Mouse (Mus musculus) hematopoietic stem cell, adult 5-6 weeks (primary cell): ENCODE measurements around the gene Arhgap10. TPM values are rescaled to one million over a fixed set of nuclear protein-coding genes. Genes with fewer than 3 reads are reported as not detected.

Source experiments
- ATAC-seq, 2 experiments: fragments of 125-278 bp in 1 of 2; replicated peaks in 1 of 2; 2 replicates each; pipeline ENCODE4 v1.8.0; 2016 to 2017; ENCODE audit warnings: inconsistent platforms in 2 of 2, mild to moderate bottlenecking in 2 of 2, moderate number of reproducible peaks in 2 of 2, low read depth in 1 of 2, moderate TSS enrichment in 1 of 2; ENCODE audit not compliant: low FRiP score in 2 of 2, poor library complexity in 2 of 2, severe bottlenecking in 2 of 2, insufficient read depth in 1 of 2, low TSS enrichment in 1 of 2
- total RNA-seq: library from RNA; stranded (forward); fragments of 172-1452, 232-1000 nt; gene quantifications from 2 replicates; pipeline ENCODE4 v1.2.3, GENCODE M21; 2017

Gene Arhgap10
- total RNA-seq, 1 experiment from 2014 or later, result 14.6 TPM

DNA sequence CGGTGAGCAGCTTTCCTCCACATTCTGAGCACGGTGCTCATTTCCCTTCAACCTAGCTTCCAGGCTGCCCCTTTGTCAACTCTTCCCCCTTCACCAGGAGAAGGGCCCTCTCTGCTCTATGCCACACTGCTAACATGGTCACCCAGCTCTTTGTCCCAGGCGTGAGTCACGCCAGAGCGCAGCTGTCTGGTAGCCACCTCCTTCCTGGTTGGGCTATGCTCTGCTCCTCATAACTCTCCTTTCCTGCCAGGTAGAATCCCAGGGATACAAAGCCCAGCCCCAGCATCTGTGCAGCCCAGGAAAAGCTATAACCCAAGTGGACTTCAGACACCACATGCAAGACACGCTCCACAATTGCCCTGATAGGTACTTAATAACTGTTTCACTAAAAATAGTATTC is 256.5 kb downstream of the Arhgap10 start:
- no peak for ATAC-seq

DNA sequence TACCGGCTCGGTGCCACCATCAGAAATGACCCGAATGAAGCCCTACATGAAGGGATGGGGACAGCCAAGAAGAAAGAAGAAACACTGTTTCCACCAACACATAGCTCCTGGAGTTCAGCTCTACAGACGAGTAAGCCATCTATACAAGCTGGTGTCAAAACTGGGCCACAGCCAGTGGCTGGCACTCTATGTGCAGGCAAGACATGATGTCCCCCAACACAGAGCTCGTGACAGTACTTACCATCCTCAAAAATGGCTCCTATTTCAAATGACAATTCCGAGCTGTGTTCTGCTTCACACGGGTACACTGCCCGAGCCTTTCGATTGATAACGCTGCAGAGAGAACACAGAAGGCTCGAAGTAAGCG is 260.7 kb downstream of the Arhgap10 start:
- no peak for ATAC-seq

GRCm38 (mm10) chr8:77256450-77257084 is 261.2 kb downstream of the Arhgap10 start:
- ATAC-seq, result no peak

DNA sequence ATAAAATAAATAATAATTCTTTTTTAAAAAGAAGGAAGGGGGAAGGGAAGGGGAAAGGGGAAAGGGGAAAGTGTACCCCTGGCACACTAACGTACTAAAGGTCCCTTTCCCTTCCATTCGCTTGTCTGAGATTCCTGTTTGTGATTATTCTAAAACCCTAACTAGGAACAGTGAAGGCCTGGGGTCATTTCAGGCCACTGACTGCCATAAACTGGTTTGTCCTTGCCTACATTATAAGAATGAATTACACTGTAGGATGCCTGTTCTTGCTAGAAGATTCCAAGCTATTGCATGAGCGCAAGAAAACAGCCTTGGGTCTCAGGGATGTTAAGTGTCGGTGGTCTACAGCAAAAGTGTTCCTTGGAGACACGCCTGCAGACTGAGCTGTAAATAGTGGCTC is 263.3 kb downstream of the Arhgap10 start:
- ATAC-seq, result no peak

GRCm38 (mm10) chr8:77251134-77251533 is 266.6 kb downstream of the Arhgap10 start:
- no peak for ATAC-seq

DNA sequence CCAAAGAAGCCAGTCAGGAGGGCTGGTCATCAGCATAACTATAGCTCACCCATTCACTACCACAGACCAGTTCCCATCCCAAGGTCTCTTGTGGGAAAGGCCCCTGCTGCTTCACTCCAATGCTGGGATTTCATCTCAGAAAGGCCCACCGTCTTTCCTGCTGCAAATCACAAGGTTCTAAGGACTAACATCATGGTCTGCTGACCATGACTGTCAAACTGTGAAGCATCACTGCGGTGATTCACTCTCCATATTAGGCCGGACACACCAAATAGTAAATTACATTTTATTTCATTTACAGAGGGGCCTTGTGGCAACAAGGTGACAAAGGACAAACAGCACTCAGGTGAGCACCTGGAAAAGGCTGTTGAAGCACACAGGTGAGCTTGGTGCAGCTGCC is 267.7 kb downstream of the Arhgap10 start:
- no peak for ATAC-seq

DNA sequence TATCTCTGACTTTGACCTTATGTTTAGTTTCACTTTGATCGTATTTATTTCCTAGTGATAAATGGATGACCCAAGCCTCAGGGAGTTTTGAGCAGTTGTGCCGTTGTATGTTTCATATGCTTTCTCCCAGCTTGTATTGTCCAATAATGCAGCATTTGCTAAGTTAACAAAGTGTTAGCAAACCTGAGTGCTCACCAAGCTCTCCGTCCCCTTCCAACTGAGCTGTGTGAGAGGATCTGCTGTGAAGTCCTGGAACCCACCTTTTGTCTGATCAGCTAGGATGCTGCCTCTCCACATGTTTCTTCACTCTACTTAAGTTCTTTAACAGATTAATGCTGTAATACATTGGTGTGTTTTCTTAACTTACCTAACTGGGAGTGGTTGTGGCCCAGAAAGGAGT is 276.4 kb downstream of the Arhgap10 start:
- ATAC-seq, result no peak; a peak in 1 of 4 replicates

GRCm38 (mm10) chr8:77239462-77239861 is 278.3 kb downstream of the Arhgap10 start:
- ATAC-seq, result no peak

DNA sequence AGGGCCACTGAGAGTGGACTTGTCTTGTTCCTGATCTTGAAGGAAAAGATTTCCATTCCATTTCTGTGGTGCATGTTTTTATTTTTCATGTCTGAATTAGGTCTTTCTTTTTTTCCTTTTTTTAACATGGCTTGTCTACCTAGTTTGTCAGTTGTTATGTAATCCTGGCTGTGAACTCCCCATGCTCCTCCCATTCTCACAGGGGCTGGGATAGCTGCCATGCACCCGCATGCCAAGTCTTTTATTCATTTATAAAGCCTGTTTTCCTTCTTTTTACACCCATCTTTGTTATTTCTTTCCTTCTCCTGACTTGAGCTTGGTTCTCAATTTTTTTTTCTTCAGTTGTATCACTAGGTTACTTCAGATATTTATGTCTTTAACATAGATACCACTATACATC is 281.1 kb downstream of the Arhgap10 start:
- no peak for ATAC-seq

DNA sequence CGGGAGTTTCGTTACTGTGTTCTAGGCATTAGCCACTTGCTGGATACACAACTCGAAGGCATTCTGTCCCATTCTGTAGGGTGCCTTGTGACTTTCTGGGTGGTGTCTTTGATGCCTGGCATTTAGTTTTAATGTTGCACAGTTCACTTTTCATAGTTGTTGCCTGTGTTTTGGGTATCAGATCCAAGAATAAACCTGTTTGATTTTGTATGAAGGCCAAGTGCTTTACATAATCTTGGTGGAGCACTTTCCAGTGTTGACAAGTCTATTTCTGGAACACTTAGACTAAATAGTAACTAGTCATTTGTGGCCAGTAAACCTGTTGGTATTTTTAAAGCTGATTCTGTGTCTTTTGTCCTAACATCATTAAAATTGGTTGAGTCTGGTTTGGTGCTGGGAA is 285.3 kb downstream of the Arhgap10 start:
- no peak for ATAC-seq

DNA sequence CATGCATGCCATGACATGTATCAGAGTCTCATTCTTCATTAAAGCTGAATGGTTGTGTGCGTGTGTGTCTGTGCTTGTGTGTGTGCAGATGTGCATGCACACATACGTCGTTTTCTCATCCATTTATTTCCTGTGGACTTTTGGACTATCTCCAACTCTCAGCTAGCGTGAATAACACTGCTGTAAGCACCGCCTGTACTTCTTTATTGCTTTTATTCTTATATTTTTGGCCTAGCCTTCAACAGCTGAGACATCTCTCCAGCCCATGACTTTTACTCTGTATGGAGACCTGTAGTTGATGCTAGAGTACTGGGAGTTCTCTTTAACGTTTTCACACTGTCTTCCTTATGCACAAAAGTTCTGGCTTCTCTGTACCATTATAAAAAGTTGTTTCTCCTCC is 285.9 kb downstream of the Arhgap10 start:
- ATAC-seq, result no peak

DNA sequence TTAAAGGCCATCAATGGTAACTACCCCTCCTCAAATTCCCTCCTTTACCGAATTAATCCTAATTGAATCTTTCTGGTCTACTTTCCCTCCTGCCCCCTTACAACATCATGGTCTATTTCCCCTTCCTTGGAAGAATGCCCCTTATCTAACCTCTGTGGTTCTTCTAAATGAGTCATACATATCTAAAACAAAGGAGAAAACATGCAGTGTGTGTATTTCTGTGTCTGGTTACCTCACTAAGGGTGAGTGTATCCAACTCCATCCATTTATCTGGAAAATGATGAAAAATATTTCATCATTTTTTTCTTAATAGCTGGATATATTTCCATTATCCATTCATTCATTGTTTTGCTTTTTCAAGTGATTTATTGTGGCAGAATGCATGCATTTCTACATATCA is 286.5 kb downstream of the Arhgap10 start:
- ATAC-seq, result no peak

- no peak for ATAC-seq
Measured at GRCm38 (mm10) chr8:77228688-77229087, 289.1 kb downstream of the Arhgap10 start.

- no peak for ATAC-seq
Measured at GRCm38 (mm10) chr8:77227742-77228141, 290.0 kb downstream of the Arhgap10 start.

GRCm38 (mm10) chr8:77223123-77223522 is 294.6 kb downstream of the Arhgap10 start:
- ATAC-seq, result no peak

- ATAC-seq, result no peak
Measured at GRCm38 (mm10) chr8:77215191-77215590, 302.6 kb downstream of the Arhgap10 start.

DNA sequence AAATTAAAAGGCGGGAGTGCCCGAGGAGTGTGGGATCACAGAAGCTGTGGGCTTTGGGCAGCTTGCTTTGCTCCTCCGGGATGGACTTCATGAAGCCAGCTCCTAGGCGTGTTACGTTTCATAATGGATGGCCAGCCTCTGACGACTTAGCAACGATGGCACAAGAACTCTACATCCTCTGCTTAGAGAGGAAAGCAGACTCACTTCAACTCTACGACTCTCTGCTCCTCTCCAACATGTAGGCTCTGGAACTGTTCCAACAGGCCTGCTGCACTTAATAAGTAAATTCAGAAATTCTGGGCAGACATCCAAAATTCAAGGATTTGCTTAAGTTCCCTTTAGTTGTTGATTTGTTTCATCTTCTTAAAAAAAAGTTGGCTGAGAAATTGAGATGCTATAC is 303.1 kb downstream of the Arhgap10 start:
- ATAC-seq, result peak; percentile 46 to 50

- no peak for ATAC-seq
Measured at GRCm38 (mm10) chr8:77213893-77214464, 303.8 kb downstream of the Arhgap10 start.

- ATAC-seq, result no peak
Measured at GRCm38 (mm10) chr8:77209297-77209696, 308.5 kb downstream of the Arhgap10 start.
